8 mouse cellular contexts compared by ENCODE assay signal in the genomic region with DNA sequence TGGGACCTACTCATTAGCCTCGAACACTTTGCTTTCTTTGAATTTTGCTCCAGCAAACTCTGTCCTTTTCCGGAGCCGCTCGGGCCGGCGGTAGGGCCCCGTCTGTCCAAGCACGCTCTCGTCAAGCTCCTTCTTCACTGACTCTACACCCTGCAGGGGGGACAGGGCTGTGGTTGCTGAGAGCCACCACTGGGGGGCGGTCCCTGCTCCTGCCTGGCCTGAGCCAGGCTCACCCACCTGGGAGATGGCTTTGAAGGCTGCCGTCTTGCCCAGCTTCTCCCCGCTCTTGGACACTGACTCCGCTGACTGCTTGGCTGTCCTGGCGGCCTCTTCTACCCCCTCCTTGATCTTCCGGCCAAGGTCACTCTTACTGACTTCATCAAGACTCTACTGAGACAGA. TPM values are rescaled to one million over a fixed set of nuclear protein-coding genes. Genes with fewer than 3 reads are reported as not detected.
DNase-seq lines count a peak whose midpoint lies in the region; ATAC-seq lines count a peak whose summit lies in the region.

No protein-coding gene starts in this region.

- ATAC-seq in heart, embryonic 12.5 days (ENCODE audit: insufficient number of reproducible peaks, low FRiP score): 0 out of 2 replicates have a peak, but pooled peaks have one; percentile 51
- peak; percentile 58; the same call in 1 of the 2 replicates for ATAC-seq in embryonic facial prominence, embryonic 14.5 days (ENCODE audit: low read depth)
- ATAC-seq in liver, embryonic 15.5 days (ENCODE audit: insufficient read depth): peak; percentile 36; the same call in 1 of the 2 replicates
- no peak for ATAC-seq in inflammation-experienced regulatory T-cells, adult 6 months

- no peaks in the 10 kb centered on the region for H3K9me3 ChIP-seq in heart, embryonic 12.5 days (replicated peaks)
- no peaks in the 10 kb centered on the region for H3K9me3 ChIP-seq in embryonic facial prominence, embryonic 14.5 days (ENCODE audit: control insufficient read depth, low read length)
- H3K9me3 ChIP-seq in liver, embryonic 15.5 days (replicated peaks): no peaks in the 10 kb centered on the region

- H3K9ac ChIP-seq in heart, embryonic 12.5 days: no peak overlapping the region
- no peak overlapping the region for H3K9ac ChIP-seq in embryonic facial prominence, embryonic 14.5 days (ENCODE audit: low read depth, low read length)
- no peak overlapping the region for H3K9ac ChIP-seq in liver, embryonic 15.5 days

- H3K4me3 ChIP-seq in heart, embryonic 12.5 days: no peak overlapping the region
- no peak overlapping the region for H3K4me3 ChIP-seq in embryonic facial prominence, embryonic 14.5 days (ENCODE audit: low read depth, low read length)
- no peak overlapping the region for H3K4me3 ChIP-seq in liver, embryonic 15.5 days (replicated peaks)

- peaks cover 95% of the 10 kb centered on the region for H3K36me3 ChIP-seq in heart, embryonic 12.5 days
- H3K36me3 ChIP-seq in embryonic facial prominence, embryonic 14.5 days (ENCODE audit: control insufficient read depth, insufficient read depth, low read length): peaks cover 90% of the 10 kb centered on the region
- H3K36me3 ChIP-seq in liver, embryonic 15.5 days (replicated peaks): peaks cover 90% of the 10 kb centered on the region

- H3K27me3 ChIP-seq in heart, embryonic 12.5 days (replicated peaks): no peaks in the 10 kb centered on the region
- H3K27me3 ChIP-seq in embryonic facial prominence, embryonic 14.5 days (replicated peaks; ENCODE audit: control insufficient read depth, insufficient read depth, low read length): no peaks in the 10 kb centered on the region
- no peaks in the 10 kb centered on the region for H3K27me3 ChIP-seq in liver, embryonic 15.5 days

- 74% methylated on average over 15 of the region's 15 CpGs for WGBS in heart, embryonic 12.5 days
- 78% methylated on average over 15 of the region's 15 CpGs for whole genome bisulfite sequencing in embryonic facial prominence, embryonic 14.5 days
- 70% methylated on average over 15 of the region's 15 CpGs for WGBS in liver, embryonic 15.5 days (ENCODE audit: insufficient replicate concordance)

- H3K4me1 ChIP-seq in heart, embryonic 12.5 days (replicated peaks): no peaks in the 10 kb centered on the region
- H3K4me1 ChIP-seq in embryonic facial prominence, embryonic 14.5 days (ENCODE audit: control insufficient read depth, insufficient read depth, low read length): no peaks in the 10 kb centered on the region
- H3K4me1 ChIP-seq in liver, embryonic 15.5 days (replicated peaks): no peaks in the 10 kb centered on the region

- H3K27ac ChIP-seq in heart, embryonic 12.5 days (ENCODE audit: poor library complexity, severe bottlenecking): no peak overlapping the region
- H3K27ac ChIP-seq in embryonic facial prominence, embryonic 14.5 days (replicated peaks; ENCODE audit: low read depth, low read length): no peak overlapping the region
- no peak overlapping the region for H3K27ac ChIP-seq in liver, embryonic 15.5 days (replicated peaks)

- no peak overlapping the region for H3K4me2 ChIP-seq in heart, embryonic 12.5 days
- H3K4me2 ChIP-seq in embryonic facial prominence, embryonic 14.5 days (ENCODE audit: low read depth, low read length): no peak overlapping the region
- no peak overlapping the region for H3K4me2 ChIP-seq in liver, embryonic 15.5 days

- no peak for DNase-seq in heart, adult 18-20 months
- DNase-seq in B cell, adult 2 months: peak; percentile 43
- DNase-seq in embryonic facial prominence, embryonic 14.5 days (ENCODE audit: low spot score): no peak
- no peak for DNase-seq in spleen, postnatal 36 days (ENCODE audit: low spot score in 2 of 2)
- no peak for DNase-seq in cerebellum, postnatal 36 days

RNA-seq across cellular contexts. Expression of gene Timm44, which starts 8.1 kb away (rescaled TPM):
- polyA plus RNA-seq in heart, embryonic 12.5 days (2016; fragmentation: Nextera tagmentation; extraction: Ambion mirVana): 59.0 and 66.8 TPM in 2 replicates
- 100 to 1,000 TPM; 102 to 106 TPM for total RNA-seq in heart, adult 18-20 months (2021)
- 65.4 and 71.9 TPM in 2 replicates for polyA plus RNA-seq in embryonic facial prominence, embryonic 14.5 days (2014; fragmentation: Nextera tagmentation; extraction: Ambion mirVana)
- 27.8 and 31.4 TPM in 2 replicates for polyA plus RNA-seq in liver, embryonic 15.5 days (2015; fragmentation: Nextera tagmentation; extraction: Ambion mirVana)
- 10 to 100 TPM; 69.8 to 91.0 (median 81.9) TPM for polyA plus RNA-seq in inflammation-experienced regulatory T-cells, adult 6 months (2017; shearing (Covaris generic))

RNA-seq across cellular contexts. Expression of gene Ctxn1, which starts 8.6 kb away (rescaled TPM):
- polyA plus RNA-seq in heart, embryonic 12.5 days (2016; fragmentation: Nextera tagmentation; extraction: Ambion mirVana): 36.1 and 36.2 TPM in 2 replicates
- under 1 TPM; 0.37 to 0.69 TPM for total RNA-seq in heart, adult 18-20 months (2021)
- polyA plus RNA-seq in embryonic facial prominence, embryonic 14.5 days (2014; fragmentation: Nextera tagmentation; extraction: Ambion mirVana): 49.3 and 59.1 TPM in 2 replicates
- 1.9 and 2.4 TPM in 2 replicates for polyA plus RNA-seq in liver, embryonic 15.5 days (2015; fragmentation: Nextera tagmentation; extraction: Ambion mirVana)
- under 1 TPM in 2 of 3 experiments, not detected in 1; 0.74 to 0.89 TPM for polyA plus RNA-seq in inflammation-experienced regulatory T-cells, adult 6 months (2017; shearing (Covaris generic))

RNA-seq across cellular contexts. Expression of gene Snapc2, which starts 14.7 kb away (rescaled TPM):
- polyA plus RNA-seq in heart, embryonic 12.5 days (2016; fragmentation: Nextera tagmentation; extraction: Ambion mirVana): 41.0 and 41.5 TPM in 2 replicates
- total RNA-seq in heart, adult 18-20 months (2021): 10 to 100 TPM; 16.5 to 21.0 TPM
- 45.0 and 50.6 TPM in 2 replicates for polyA plus RNA-seq in embryonic facial prominence, embryonic 14.5 days (2014; fragmentation: Nextera tagmentation; extraction: Ambion mirVana)
- 17.8 and 21.8 TPM in 2 replicates for polyA plus RNA-seq in liver, embryonic 15.5 days (2015; fragmentation: Nextera tagmentation; extraction: Ambion mirVana)
- 10 to 100 TPM in 2 of 3 experiments, 1 to 10 TPM in 1; 9.1 to 16.0 (median 15.9) TPM for polyA plus RNA-seq in inflammation-experienced regulatory T-cells, adult 6 months (2017; shearing (Covaris generic))

RNA-seq across cellular contexts. Expression of gene Tgfbr3l, which starts 19.6 kb away (rescaled TPM):
- 3.1 and 4.6 TPM in 2 replicates for polyA plus RNA-seq in heart, embryonic 12.5 days (2016; fragmentation: Nextera tagmentation; extraction: Ambion mirVana)
- total RNA-seq in heart, adult 18-20 months (2021): 1 to 10 TPM; 1.7 TPM
- polyA plus RNA-seq in embryonic facial prominence, embryonic 14.5 days (2014; fragmentation: Nextera tagmentation; extraction: Ambion mirVana): 3.3 and 5.0 TPM in 2 replicates
- polyA plus RNA-seq in liver, embryonic 15.5 days (2015; fragmentation: Nextera tagmentation; extraction: Ambion mirVana): 0.36 and 0.68 TPM in 2 replicates
- polyA plus RNA-seq in inflammation-experienced regulatory T-cells, adult 6 months (2017; shearing (Covaris generic)): 1 to 10 TPM; 1.9 to 8.2 (median 5.2) TPM

RNA-seq across cellular contexts. Expression of gene Gm49320, which starts 29.0 kb away (rescaled TPM):
- 0.58 TPM in 1 of 2 replicates, not detected in the other for polyA plus RNA-seq in heart, embryonic 12.5 days (2016; fragmentation: Nextera tagmentation; extraction: Ambion mirVana)
- total RNA-seq in heart, adult 18-20 months (2021): under 1 TPM in 1 of 2 experiments, not detected in 1; 0.31 TPM
- 0.33 and 1.1 TPM in 2 replicates for polyA plus RNA-seq in embryonic facial prominence, embryonic 14.5 days (2014; fragmentation: Nextera tagmentation; extraction: Ambion mirVana)
- 0.10 and 0.17 TPM in 2 replicates for polyA plus RNA-seq in liver, embryonic 15.5 days (2015; fragmentation: Nextera tagmentation; extraction: Ambion mirVana)
- polyA plus RNA-seq in inflammation-experienced regulatory T-cells, adult 6 months (2017; shearing (Covaris generic)): under 1 TPM in 1 of 3 experiments, not detected in 2; 0.35 TPM

Comparison
In these comparisons a context has a peak if more than half of its experiments do, and no peak if none do; other contexts are left out.
1. DNase-seq: peak in B cell, adult 2 months (2 of 2); none in heart, adult 18-20 months (0 of 2), embryonic facial prominence, embryonic 14.5 days (single experiment), spleen, postnatal 36 days (0 of 2) and cerebellum, postnatal 36 days (0 of 2).
2. RNA of gene Ctxn1, which starts 8.6 kb away (polyA plus RNA-seq): 49.3 to 59.1 TPM in embryonic facial prominence, embryonic 14.5 days and 36.1 to 36.2 TPM in heart, embryonic 12.5 days; 1.9 to 2.4 TPM in liver, embryonic 15.5 days and 0.74 to 0.89 TPM in inflammation-experienced regulatory T-cells, adult 6 months; every median in the first group is over 10 times any median in the second.